Mouse (Mus musculus): ENCODE measurements at regions not wholly inside any gene's neighbourhood (a gene's known extent, or its start where the extent isn't known, plus 50 kb on each side); places are given as distances from the start of the nearest gene placed in this dataset.

DNA sequence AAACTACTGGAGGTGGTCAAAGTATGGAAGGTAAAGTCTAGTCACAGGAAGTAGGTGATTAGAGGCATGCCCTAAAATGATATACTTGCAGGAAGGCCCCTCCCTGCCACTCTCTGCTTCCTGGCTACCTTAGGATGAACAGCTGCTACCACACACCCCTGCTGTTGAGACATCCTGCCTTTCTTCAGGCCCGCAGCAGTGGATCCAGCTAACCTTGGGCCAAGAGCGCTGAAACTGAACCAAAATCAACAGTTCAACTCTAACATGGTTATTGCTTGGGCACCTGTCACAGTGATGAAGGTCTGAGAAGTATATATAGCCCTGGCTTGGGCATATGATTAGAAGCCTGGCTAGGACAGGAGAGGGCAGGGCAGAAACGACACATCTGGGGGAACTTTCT is 352.4 kb downstream of the Prdm2 start:
- DNase-seq (ENCODE audit: low spot score), result no peak

GRCm38 (mm10) chr4:142856626-142857025 is 356.2 kb downstream of the Prdm2 start:
- DNase-seq (ENCODE audit: low spot score), result no peak

- DNase-seq (ENCODE audit: low spot score), result no peak
These were observed 357.2 kb downstream of the Prdm2 start for GRCm38 (mm10) chr4:142855635-142856034.

GRCm38 (mm10) chr4:142853924-142854323 is 358.9 kb downstream of the Prdm2 start:
- no peak for DNase-seq (ENCODE audit: low spot score)

DNA sequence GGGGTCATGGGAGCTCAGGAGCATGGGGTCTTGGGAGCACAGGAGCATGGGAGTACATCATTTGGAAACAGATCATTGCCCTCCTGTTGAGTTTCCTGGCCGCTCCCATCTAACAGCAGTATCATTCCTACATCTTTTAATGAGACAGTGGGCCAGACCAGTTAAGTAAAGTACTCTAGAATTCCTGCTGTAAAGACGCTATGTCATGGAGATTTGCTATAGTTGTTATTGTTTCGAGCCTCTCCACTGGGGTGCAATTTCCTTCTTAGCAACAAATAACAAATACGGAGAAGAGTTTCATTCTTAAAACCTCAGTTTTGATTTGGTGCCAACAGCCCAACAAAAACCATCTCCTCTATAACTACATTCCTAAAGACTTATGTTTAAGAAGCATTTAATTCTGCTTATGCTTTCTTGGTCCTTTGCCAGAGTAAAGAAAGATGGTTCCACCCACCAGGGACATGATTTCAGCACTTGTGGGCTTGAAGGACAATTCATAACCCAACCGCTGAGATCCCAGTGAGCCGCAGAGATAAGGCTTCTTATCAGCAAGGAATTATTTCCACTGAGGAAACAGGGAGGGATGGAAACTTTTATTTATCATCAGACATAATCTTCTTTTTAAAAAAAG is 367.6 kb downstream of the Prdm2 start:
- no peak for DNase-seq (ENCODE audit: low spot score)

DNA sequence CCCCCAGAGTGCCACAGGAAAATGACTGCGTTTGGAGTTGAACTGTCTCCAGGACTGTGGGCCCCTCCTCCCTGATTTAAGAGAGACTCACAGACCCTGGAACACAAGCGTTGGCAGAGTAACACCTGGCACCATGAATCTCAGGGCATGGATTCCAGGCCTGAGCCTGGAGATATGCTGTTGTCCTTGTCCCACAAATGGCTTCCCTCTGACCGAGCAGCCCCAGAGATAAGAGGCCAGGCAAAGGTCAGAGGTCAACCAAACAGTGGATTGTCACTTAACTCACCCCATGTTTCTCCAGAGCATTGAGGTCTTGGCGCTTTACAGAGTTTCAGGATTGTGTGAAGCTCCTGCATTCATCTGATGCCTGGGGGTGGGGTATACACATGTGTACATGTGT is 373.3 kb downstream of the Prdm2 start:
- no peak for DNase-seq (ENCODE audit: low spot score)

DNA sequence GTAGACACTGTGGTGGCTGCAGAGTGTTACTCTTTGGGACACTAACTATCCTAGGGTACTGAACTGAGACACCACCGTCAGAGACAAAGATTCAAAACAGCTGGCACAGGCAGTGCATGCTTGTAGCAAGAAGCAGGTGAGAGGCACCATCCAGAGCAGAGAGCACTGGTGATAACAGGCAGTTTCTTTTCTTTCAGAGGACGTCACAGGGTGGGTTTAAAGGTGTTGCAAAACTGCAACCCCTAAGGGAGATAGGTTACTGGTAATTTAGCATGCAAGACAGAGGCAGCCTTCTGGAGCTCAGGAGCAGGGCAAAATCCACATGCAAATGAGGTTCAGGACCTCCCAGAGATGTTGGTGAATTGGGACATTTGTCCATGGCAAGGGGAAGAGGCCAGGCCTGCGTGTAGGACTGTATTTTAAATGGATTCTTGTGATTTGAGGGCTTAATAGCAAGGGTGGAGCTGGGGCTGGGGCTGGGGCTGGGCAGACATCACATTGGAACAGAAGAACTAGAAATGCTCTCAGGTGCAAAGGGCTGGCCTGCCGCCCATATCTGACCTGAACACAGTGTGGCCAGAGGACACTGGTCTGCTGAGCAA is 374.3 kb downstream of the Prdm2 start:
- DNase-seq (ENCODE audit: low spot score), result no peak

DNA sequence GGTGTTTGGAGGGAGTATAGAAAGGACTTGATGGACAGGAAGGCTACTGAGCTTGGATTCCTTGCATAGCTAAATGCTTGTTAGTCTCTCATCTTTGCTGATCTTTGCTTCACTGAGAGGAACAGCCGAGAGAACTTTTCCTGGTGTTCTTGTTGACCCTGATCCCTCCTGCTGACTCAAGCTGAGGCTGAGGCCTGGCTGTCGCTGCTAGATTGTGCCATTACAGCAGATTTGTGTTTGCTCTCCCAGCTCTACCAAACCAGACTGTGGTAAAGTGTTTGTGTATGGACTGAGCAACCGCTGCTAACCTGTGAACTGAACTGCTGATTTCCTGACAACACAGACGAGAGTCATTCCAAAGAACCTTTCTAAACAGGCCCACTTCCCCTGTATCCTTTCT is 375.2 kb downstream of the Prdm2 start:
- DNase-seq (ENCODE audit: low spot score), result no peak

DNA sequence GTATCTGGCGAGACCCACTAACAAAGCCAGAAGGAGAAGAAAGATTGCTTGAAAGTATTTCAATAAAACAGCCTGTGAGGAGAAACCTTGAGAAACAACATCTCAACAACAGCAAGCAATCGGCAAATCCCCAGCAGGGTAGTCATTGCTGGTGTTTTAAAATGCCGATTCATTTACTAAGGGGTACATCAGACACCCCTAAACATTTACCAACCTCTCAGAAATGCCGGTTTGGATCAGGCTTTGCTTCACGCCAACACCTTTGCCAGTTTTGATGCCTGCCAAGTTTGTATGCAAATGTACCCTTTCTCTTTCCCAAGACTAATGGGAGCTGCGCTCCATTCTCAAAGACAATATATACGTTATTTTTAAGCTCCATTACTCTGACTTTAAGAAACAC is 383.1 kb downstream of the Prdm2 start:
- DNase-seq (ENCODE audit: low spot score), result no peak

GRCm38 (mm10) chr4:142828969-142829368 is 383.8 kb downstream of the Prdm2 start:
- DNase-seq (ENCODE audit: low spot score), result no peak

DNA sequence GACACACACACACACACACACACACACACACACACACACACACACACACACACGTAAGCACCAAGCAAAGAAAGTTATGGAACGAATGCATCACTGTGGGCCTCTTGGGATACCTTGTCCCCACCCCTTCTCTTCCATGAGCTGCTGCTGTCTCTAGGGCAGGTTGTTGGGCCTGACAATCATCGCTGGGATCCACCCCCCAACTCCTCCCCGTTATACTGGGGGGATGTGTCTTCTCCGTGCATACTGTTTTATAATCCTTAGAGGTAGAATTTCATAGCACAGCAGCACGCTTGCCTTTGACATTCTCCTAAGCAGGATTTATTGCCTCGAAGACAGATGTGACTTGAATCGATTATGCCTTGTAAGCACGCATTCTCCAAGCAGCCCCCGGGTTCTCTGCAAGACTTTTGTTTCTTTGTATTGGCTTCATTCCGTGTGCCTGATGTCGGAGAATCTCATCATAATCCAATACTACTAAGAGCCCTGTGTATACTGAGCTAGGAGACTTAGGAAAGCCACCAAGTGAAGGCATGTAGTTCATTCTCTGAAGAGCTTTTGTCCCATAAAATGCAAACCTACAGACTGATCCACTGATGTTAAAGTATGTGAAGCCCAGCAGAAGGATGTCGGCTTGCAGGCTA is 386.4 kb downstream of the Prdm2 start:
- DNase-seq (ENCODE audit: low spot score), result no peak

GRCm38 (mm10) chr4:142825786-142826185 is 387.0 kb downstream of the Prdm2 start:
- DNase-seq (ENCODE audit: low spot score), result no peak

- DNase-seq (ENCODE audit: low spot score), result no peak
These were observed 394.4 kb downstream of the Prdm2 start for GRCm38 (mm10) chr4:142818440-142818839.

GRCm38 (mm10) chr4:142816986-142817385 is 395.8 kb downstream of the Prdm2 start:
- DNase-seq (ENCODE audit: low spot score), result no peak

GRCm38 (mm10) chr4:142803819-142804218 is 409.0 kb downstream of the Prdm2 start:
- no peak for DNase-seq (ENCODE audit: low spot score)

DNA sequence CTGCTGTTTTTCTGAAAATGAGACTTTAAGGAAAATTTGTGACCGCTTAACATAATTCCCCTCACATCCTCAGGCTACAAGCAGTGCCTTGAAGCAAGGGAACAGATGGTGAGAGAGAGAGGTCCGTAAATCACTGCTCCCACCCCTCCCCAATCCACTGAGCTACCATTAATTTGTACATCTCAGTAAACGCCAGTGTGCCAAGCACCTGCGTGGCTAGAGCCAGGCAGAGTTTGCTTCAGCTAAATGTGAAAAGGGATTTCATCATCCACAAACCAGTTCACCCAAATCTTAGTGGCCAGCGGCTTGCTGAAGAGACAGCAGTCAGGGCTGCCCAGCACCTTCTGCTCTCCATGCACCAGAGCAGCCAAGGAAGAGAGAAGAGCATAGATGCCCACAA is 413.5 kb downstream of the Prdm2 start:
- DNase-seq (ENCODE audit: low spot score), result no peak

- DNase-seq (ENCODE audit: low spot score), result no peak
These were observed 414.0 kb downstream of the Prdm2 start for GRCm38 (mm10) chr4:142798834-142799233.

DNA sequence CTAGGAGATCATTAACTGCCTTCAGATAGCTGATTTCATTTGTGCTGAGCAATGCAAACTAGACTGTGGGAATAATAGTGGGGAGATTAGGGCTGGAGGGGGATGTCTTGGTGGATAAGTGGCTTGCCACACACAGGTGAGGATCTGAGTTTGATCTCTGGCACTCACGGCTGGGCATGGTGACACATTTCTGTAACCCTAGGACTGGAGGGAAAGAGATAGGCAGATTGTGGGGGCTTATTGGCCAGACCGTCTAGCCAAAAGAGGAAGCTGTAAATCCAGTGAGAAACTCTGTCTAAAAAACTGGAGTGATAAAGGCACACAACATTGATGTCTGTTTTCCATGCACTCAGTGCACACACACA is 420.2 kb downstream of the Prdm2 start:
- no peak for DNase-seq (ENCODE audit: low spot score)

- no peak for DNase-seq (ENCODE audit: low spot score)
These were observed 420.8 kb downstream of the Prdm2 start for GRCm38 (mm10) chr4:142791823-142792605.

DNA sequence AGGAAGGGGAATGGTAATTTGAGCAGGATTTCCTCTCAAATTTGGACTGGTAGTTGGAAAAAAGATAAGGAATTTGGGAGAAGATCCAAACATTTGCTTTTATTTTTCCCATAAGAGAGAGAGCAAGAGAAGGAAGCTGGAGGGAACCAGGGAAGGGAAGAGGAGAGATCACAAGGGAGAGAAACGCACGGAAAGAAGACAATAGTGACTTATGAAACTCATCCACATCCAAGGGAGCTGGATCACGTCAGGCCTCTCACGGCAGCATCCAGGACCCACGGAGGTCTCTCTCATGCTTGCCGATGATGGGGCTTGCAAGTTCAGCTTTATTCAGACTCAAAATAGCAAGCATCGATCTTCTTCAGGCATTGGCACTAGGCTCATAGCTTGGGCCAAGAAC is 423.7 kb downstream of the Prdm2 start:
- no peak for DNase-seq (ENCODE audit: low spot score)

DNA sequence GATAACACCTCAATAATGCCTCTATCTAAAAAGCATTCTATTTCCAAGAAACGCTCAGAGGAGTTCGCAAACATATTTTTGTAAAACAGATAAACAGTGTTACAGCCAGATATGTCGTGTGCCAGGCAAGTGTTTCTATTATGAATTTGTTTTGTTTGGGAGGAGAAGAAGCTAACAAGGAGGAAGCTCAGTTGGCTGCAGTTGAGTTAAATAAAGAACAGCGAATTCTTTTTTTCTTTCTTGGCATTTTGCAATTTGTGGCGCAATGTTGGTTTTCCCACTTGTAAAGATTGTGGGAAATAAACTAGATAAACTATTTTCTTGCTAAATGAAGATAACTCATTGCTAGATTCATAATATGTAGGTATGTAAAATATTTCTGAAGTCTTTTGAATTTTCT is 427.4 kb downstream of the Prdm2 start:
- no peak for DNase-seq (ENCODE audit: low spot score)

DNA sequence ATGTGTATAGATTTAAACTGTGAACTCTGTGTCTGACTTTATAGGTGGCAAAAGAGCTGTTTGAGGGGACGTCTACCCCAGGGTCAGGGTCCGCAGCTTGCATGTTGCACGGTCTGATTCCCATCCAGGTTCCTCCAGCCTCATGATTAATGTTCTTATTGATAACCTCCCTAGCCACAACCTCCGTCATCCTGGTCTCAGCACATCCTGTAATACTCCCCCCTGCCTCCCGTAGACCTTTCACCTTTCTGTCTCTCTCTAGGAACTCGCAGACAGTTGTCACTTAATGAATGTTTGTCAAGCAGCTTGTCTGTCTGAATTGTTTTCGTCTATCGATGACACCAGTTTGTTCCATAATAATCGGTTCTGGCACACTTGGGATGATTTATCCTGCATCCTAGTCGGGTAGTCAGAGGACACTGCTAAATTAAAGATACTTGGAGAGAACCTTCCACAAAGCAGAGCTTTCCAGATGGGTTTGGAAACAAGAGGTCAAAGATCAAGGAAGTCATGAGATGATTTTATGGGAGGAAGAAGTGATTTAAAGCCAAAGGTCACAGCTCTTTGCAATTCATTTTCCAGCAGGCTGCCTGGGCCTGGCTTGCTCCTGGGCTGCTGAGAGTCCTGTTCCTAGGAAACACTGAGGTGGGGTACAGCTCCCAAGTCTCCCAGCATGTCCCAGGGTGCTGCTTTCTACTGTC is 435.9 kb downstream of the Prdm2 start:
- DNase-seq (ENCODE audit: low spot score), result no peak

All from MN1 (cell line).